Mouse (Mus musculus): Measurements from ENCODE around the gene Nthl1. TPM values are rescaled to one million over a fixed set of nuclear protein-coding genes. Genes with fewer than 3 reads are reported as not detected.

The Nthl1 gene
- polyA plus RNA-seq, 1 experiment from 2014 or later, result 18.6 TPM

- Histone ChIP-seq H3K27ac (ENCODE audit: low read depth) (peak overlapping the region; percentile 84), H3K36me3 (ENCODE audit: insufficient read depth) (peaks cover 18% of the 10 kb centered on the region; the same call in 1 of the 2 replicates), H3K27me3 (ENCODE audit: insufficient read depth, low read length) (no peaks in the 10 kb centered on the region), H3K9me3 (ENCODE audit: low read depth, low read length) (no peaks in the 10 kb centered on the region), H3K4me1 (ENCODE audit: insufficient read depth) (peaks cover 20% of the 10 kb centered on the region), H3K4me3 (ENCODE audit: low read depth, low read length) (no peak overlapping the region), H3K4me2 (peak overlapping the region; percentile 38), H3K9ac (peak overlapping the region; percentile 26; the same call in 1 of the 2 replicates)
- DNase-seq (no peak), ATAC-seq (ENCODE audit: insufficient read depth) (no peak)
- 69% methylated on average over 9 of the region's 9 CpGs for WGBS
- no peak for TF ChIP-seq CTCF (IDR thresholded peaks at IDR 0.05; ENCODE audit: low read depth)
These were observed 12.6 kb downstream of the Nthl1 start for GRCm38 (mm10) chr17:24644875-24645721.

- Histone ChIP-seq H3K4me3 (ENCODE audit: low read depth, low read length) (no peak overlapping the region), H3K27me3 (ENCODE audit: insufficient read depth, low read length) (no peaks in the 10 kb centered on the region), H3K9me3 (ENCODE audit: low read depth, low read length) (no peaks in the 10 kb centered on the region), H3K36me3 (ENCODE audit: insufficient read depth) (peaks cover 10% of the 10 kb centered on the region; the same call in 1 of the 2 replicates), H3K27ac (ENCODE audit: low read depth) (peak overlapping the region; percentile 84; the same call in 1 of the 2 replicates), H3K4me1 (ENCODE audit: insufficient read depth) (peaks cover 24% of the 10 kb centered on the region), H3K4me2 (no peak overlapping the region), H3K9ac (no peak overlapping the region)
- 72% methylated on average over 3 of the region's 3 CpGs for WGBS
- ATAC-seq (ENCODE audit: insufficient read depth) (no peak), DNase-seq (no peak)
- TF ChIP-seq CTCF (IDR thresholded peaks at IDR 0.05; ENCODE audit: low read depth), result no peak
These were observed 13.4 kb downstream of the Nthl1 start for GRCm38 (mm10) chr17:24645916-24646315.

- H3K27ac ChIP-seq (ENCODE audit: low read depth), result no peak overlapping the region; the same call in 1 of the 2 replicates
- no peaks in the 10 kb centered on the region for H3K27me3 ChIP-seq (ENCODE audit: insufficient read depth, low read length)
- H3K4me2 ChIP-seq, result no peak overlapping the region
These were observed 13.9 kb downstream of the Nthl1 start for GRCm38 (mm10) chr17:24646381-24646780.

GRCm38 (mm10) chr17:24647493-24647892 lies 15.0 kb downstream of the Nthl1 start:
- Histone ChIP-seq H3K4me1 (ENCODE audit: insufficient read depth) (peaks cover 24% of the 10 kb centered on the region), H3K9me3 (ENCODE audit: low read depth, low read length) (no peaks in the 10 kb centered on the region), H3K27ac (ENCODE audit: low read depth) (peak overlapping the region; percentile 54; the same call in 1 of the 2 replicates), H3K4me2 (peak overlapping the region; percentile 25; the same call in 1 of the 2 replicates), H3K27me3 (ENCODE audit: insufficient read depth, low read length) (no peaks in the 10 kb centered on the region), H3K4me3 (ENCODE audit: low read depth, low read length) (peak overlapping the region; percentile 2; the same call in 1 of the 2 replicates), H3K9ac (no peak overlapping the region), H3K36me3 (ENCODE audit: insufficient read depth) (peaks cover 8% of the 10 kb centered on the region; the same call in 1 of the 2 replicates)
- WGBS, result 68% methylated on average over 11 of the region's 11 CpGs
- DNase-seq, result no peak
- no peak for ATAC-seq (ENCODE audit: insufficient read depth)
- TF ChIP-seq CTCF (IDR thresholded peaks at IDR 0.05; ENCODE audit: low read depth), result no peak

More at GRCm38 (mm10) chr17:24646381-24646780, 13.9 kb downstream of the Nthl1 start:
- DNase-seq (no peak), ATAC-seq (ENCODE audit: insufficient read depth) (no peak)
- H3K9me3 ChIP-seq (ENCODE audit: low read depth, low read length), result no peaks in the 10 kb centered on the region
- no peak overlapping the region for H3K9ac ChIP-seq
- H3K4me3 ChIP-seq (ENCODE audit: low read depth, low read length), result no peak overlapping the region
- H3K36me3 ChIP-seq (ENCODE audit: insufficient read depth), result peaks cover 9% of the 10 kb centered on the region; the same call in 1 of the 2 replicates
- no peak for TF ChIP-seq CTCF (IDR thresholded peaks at IDR 0.05; ENCODE audit: low read depth)
- peaks cover 24% of the 10 kb centered on the region for H3K4me1 ChIP-seq (ENCODE audit: insufficient read depth)
- 81% methylated on average over 4 of the region's 4 CpGs for WGBS

GRCm38 (mm10) chr17:24648731-24649377 lies 16.4 kb downstream of the Nthl1 start:
- WGBS, result 68% methylated on average over 10 of the region's 10 CpGs
- H3K4me1 ChIP-seq (ENCODE audit: insufficient read depth), result peaks cover 21% of the 10 kb centered on the region
- TF ChIP-seq CTCF (IDR thresholded peaks at IDR 0.05; ENCODE audit: low read depth), result no peak

GRCm38 (mm10) chr17:24649581-24650069 lies 17.1 kb downstream of the Nthl1 start:
- Histone ChIP-seq H3K4me2 (peak overlapping the region; percentile 99), H3K27ac (ENCODE audit: low read depth) (peak overlapping the region; percentile 50; the same call in 1 of the 2 replicates), H3K9me3 (ENCODE audit: low read depth, low read length) (no peaks in the 10 kb centered on the region), H3K36me3 (ENCODE audit: insufficient read depth) (0 out of 2 replicates have a peak, but pooled peaks cover 2% of the 10 kb centered on the region), H3K27me3 (ENCODE audit: insufficient read depth, low read length) (no peaks in the 10 kb centered on the region), H3K9ac (peak overlapping the region; percentile 84), H3K4me1 (ENCODE audit: insufficient read depth) (peaks cover 13% of the 10 kb centered on the region), H3K4me3 (ENCODE audit: low read depth, low read length) (peak overlapping the region; percentile 74)
- TF ChIP-seq CTCF (IDR thresholded peaks at IDR 0.05; ENCODE audit: low read depth), result no peak
- WGBS, result under 1% methylated on average over 35 of the region's 35 CpGs
- ATAC-seq (ENCODE audit: insufficient read depth), result peak; percentile 47
- DNase-seq, result peak; percentile 67

More at GRCm38 (mm10) chr17:24648731-24649377, 16.4 kb downstream of the Nthl1 start:
- no peaks in the 10 kb centered on the region for H3K9me3 ChIP-seq (ENCODE audit: low read depth, low read length)
- H3K36me3 ChIP-seq (ENCODE audit: insufficient read depth), result 0 out of 2 replicates have a peak, but pooled peaks cover 2% of the 10 kb centered on the region
- H3K27me3 ChIP-seq (ENCODE audit: insufficient read depth, low read length), result no peaks in the 10 kb centered on the region
- DNase-seq, result no peak
- H3K27ac ChIP-seq (ENCODE audit: low read depth), result no peak overlapping the region; the same call in 1 of the 2 replicates
- H3K4me2 ChIP-seq, result peak overlapping the region; percentile 99
- no peak for ATAC-seq (ENCODE audit: insufficient read depth)
- no peak overlapping the region; the same call in 1 of the 2 replicates for H3K9ac ChIP-seq
- H3K4me3 ChIP-seq (ENCODE audit: low read depth, low read length), result peak overlapping the region; percentile 74
